Mouse (Mus musculus): ENCODE data around the gene Med7. TPM values are rescaled to one million over a fixed set of nuclear protein-coding genes. Genes with fewer than 3 reads are reported as not detected.

The Med7 gene
- 12.8 and 16.0 TPM in 2 replicates for polyA plus RNA-seq (2012; rRNA removed; ENCODE audit: low replicate concordance)

GRCm38 (mm10) chr11:46436760-46437458, at the start of gene Med7:
Gene Med7, plus strand, starts transcription at chr11:46436925.

GRCm38 (mm10) chr11:46389336-46390117, 47.2 kb upstream of the Med7 start, which contains the start of gene Itk:
Gene Itk, minus strand, starts transcription at chr11:46389515.

GRCm38 (mm10) chr11:46396167-46396859, 40.4 kb upstream of the Med7 start, which contains the start of gene Fam71b:
Gene Fam71b, plus strand, starts transcription at chr11:46396559.

GRCm38 (mm10) chr11:46454453-46455045, 17.8 kb downstream of the Med7 start, which contains the start of gene Havcr2:
Gene Havcr2, plus strand, starts transcription at chr11:46454935.

Other genes with a start within 250 kb of the Med7 start
- 0.07 and 0.68 TPM in 2 replicates for gene Fndc9, start 201.4 kb upstream of the Med7 start, polyA plus RNA-seq (2012; rRNA removed; ENCODE audit: low replicate concordance)
- gene Cyfip2, start 124.1 kb upstream of the Med7 start, polyA plus RNA-seq (2012; rRNA removed; ENCODE audit: low replicate concordance) = 8.6 and 14.7 TPM in 2 replicates
- 9.9 and 10.8 TPM in 2 replicates for gene Itk, start 47.4 kb upstream of the Med7 start, polyA plus RNA-seq (2012; rRNA removed; ENCODE audit: low replicate concordance)
- gene Fam71b, start 40.4 kb upstream of the Med7 start, polyA plus RNA-seq (2012; rRNA removed; ENCODE audit: low replicate concordance) = 0.27 and 0.68 TPM in 2 replicates
- 0.48 and 0.69 TPM in 2 replicates for gene Havcr2, start 18.0 kb downstream of the Med7 start, polyA plus RNA-seq (2012; rRNA removed; ENCODE audit: low replicate concordance)
- not detected in 2 replicates for gene Gm12169, start 87.3 kb downstream of the Med7 start, polyA plus RNA-seq (2012; rRNA removed; ENCODE audit: low replicate concordance)
- gene BC053393, start 134.6 kb downstream of the Med7 start, polyA plus RNA-seq (2012; rRNA removed; ENCODE audit: low replicate concordance) = not detected in 2 replicates
- gene Dppa1, start 192.3 kb downstream of the Med7 start, polyA plus RNA-seq (2012; rRNA removed; ENCODE audit: low replicate concordance) = not detected in 2 replicates

Measured in mammary gland, adult 2 months (tissue).